Mouse (Mus musculus) hindbrain, embryonic 10.5 days (tissue): ENCODE measurements around the gene Poldip2. TPM values are rescaled to one million over a fixed set of nuclear protein-coding genes. Genes with fewer than 3 reads are reported as not detected.

Experiments
- DNase-seq: peaks from one replicate; pipeline ENCODE4 v3.0.0-alpha.2; 2017; ENCODE audit warnings: low spot score
- H3K27ac ChIP-seq: fragments of 300-500 bp; sonication (generic); 2 replicates; pipeline ENCODE4 v1.5.1; 2016; ENCODE audit warnings: mild to moderate bottlenecking, moderate library complexity
- H3K27me3 ChIP-seq: fragments of 300-500 bp; sonication (generic); 2 replicates; pipeline ENCODE4 v1.6.1; 2016; ENCODE audit warnings: mild to moderate bottlenecking; ENCODE audit not compliant: poor library complexity, insufficient read depth, severe bottlenecking
- H3K36me3 ChIP-seq: fragments of 300-500 bp; sonication (generic); 2 replicates; pipeline ENCODE4 v1.6.1; 2016; ENCODE audit warnings: mild to moderate bottlenecking, moderate library complexity
- H3K4me1 ChIP-seq: fragments of 300-500 bp; sonication (generic); replicated peaks from 2 replicates; pipeline ENCODE4 v1.6.1; 2016; ENCODE audit warnings: mild to moderate bottlenecking
- H3K4me3 ChIP-seq: fragments of 300-500 bp; sonication (generic); 2 replicates; pipeline ENCODE4 v1.5.1; 2016; ENCODE audit warnings: mild to moderate bottlenecking, moderate library complexity
- H3K9me3 ChIP-seq: fragments of 300-500 bp; sonication (generic); 2 replicates; pipeline ENCODE4 v1.6.1; 2016; ENCODE audit warnings: mild to moderate bottlenecking, moderate library complexity
- WGBS: fragments of 180-500 bp; shearing (Covaris S2); methylation state at CpG from one replicate; pipeline ENCODE4 v1.1.7; 2016; 5-methylcytosine and 5-hydroxymethylcytosine counted together
- polyA plus RNA-seq: library from polyadenylated mRNA; unstranded; fragments of >200 nt; fragmentation: Nextera tagmentation; extraction: Ambion mirVana; gene quantifications from 2 replicates; pipeline ENCODE4 v1.2.1, GENCODE M21; 2016

The Poldip2 gene
- polyA plus RNA-seq, 1 experiment from 2014 or later, result 152 TPM

GRCm38 (mm10) chr11:78488168-78488567 is 23.8 kb upstream of the Poldip2 start:
- peak overlapping the region; percentile 16; the same call in 1 of the 2 replicates for H3K4me3 ChIP-seq
- peaks cover 14% of the 10 kb centered on the region; the same call in 1 of the 2 replicates for H3K36me3 ChIP-seq
- peaks cover 85% of the 10 kb centered on the region for H3K27me3 ChIP-seq
- H3K4me1 ChIP-seq, result peaks cover 14% of the 10 kb centered on the region
- 4% methylated on average over 8 of the region's 8 CpGs for WGBS
- no peaks in the 10 kb centered on the region for H3K9me3 ChIP-seq
- H3K27ac ChIP-seq, result no peak overlapping the region
- DNase-seq, result peak; percentile 83

- Histone ChIP-seq H3K4me1 (peaks cover 16% of the 10 kb centered on the region), H3K9me3 (no peaks in the 10 kb centered on the region), H3K4me3 (peak overlapping the region; percentile 47), H3K27me3 (peaks cover 95% of the 10 kb centered on the region), H3K36me3 (peaks cover 12% of the 10 kb centered on the region; the same call in 1 of the 2 replicates), H3K27ac (peak overlapping the region; percentile 5; the same call in 1 of the 2 replicates)
- peak; percentile 70 for DNase-seq
- WGBS, result 9% methylated on average over 48 of the region's 48 CpGs
Observed at GRCm38 (mm10) chr11:78490781-78491241, 21.2 kb upstream of the Poldip2 start.

GRCm38 (mm10) chr11:78495904-78496303 is 16.1 kb upstream of the Poldip2 start:
- Histone ChIP-seq H3K27ac (no peak overlapping the region), H3K4me3 (peak overlapping the region; percentile 64; the same call in 1 of the 2 replicates), H3K4me1 (peaks cover 48% of the 10 kb centered on the region), H3K9me3 (no peaks in the 10 kb centered on the region), H3K36me3 (no peaks in the 10 kb centered on the region), H3K27me3 (peaks cover 80% of the 10 kb centered on the region)
- DNase-seq, result peak; percentile 51
- WGBS, result 6% methylated on average over 6 of the region's 6 CpGs

GRCm38 (mm10) chr11:78497071-78497541 is 14.9 kb upstream of the Poldip2 start:
- peaks cover 46% of the 10 kb centered on the region for H3K4me1 ChIP-seq
- H3K27ac ChIP-seq, result peak overlapping the region; percentile 76
- DNase-seq, result peak; percentile 62
- peaks cover 75% of the 10 kb centered on the region for H3K27me3 ChIP-seq
- H3K36me3 ChIP-seq, result no peaks in the 10 kb centered on the region
- no peaks in the 10 kb centered on the region for H3K9me3 ChIP-seq
- H3K4me3 ChIP-seq, result peak overlapping the region; percentile 64
- WGBS, result under 1% methylated on average over 44 of the region's 44 CpGs

DNA sequence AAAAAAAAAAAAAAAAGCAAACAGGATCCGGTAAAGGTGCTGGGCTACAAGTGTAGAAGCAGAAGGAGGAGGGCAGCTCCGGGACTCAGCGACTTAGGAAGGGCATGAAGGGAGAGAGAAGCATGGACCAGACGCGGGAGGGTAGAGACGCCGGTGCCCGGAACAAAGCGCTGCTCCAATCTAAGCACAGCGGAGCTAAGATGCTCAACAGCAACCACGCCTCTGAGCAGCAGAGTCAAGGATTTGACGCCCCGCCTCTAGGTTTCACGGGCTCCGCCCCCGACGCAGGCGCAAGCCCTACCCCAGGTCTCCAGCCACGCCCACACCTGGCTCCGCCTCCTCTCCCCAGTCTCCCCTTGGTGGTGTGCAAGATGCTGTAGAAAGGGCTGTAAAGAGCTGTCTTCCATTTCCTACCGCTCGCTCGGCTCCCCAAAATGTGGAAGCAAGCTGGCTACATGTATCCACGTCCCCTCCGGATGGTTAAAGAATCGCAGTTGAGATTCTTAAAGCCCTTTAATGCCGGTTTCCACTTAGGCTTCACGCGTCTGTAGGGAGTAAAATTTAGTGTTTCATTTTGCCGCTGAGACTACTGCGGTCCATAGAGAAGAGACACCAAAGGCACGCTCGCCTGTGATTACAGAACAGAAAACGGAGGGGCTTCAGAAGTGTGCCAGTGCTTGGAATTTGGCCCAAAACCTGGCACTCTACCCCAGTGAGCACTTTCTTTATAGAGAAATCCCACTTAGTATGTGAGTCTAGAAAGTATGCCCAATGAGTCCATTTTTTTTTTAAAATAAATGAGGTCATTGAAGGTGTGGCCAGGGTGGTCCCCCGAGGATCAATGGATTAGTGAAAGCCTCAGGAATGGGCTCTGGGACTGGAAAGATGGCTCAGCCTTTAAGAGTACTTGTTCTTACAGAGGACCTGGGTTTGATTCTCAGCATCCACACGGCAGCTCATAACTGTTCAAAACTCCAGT is 14.2 kb upstream of the Poldip2 start, which contains the start of gene Sarm1:
Gene Sarm1 (minus strand): TSS at position 211 of the 979 bp plus-strand sequence.
- Histone ChIP-seq H3K27ac (peak within 1 kb of the TSS; percentile 76), H3K9me3 (no peaks in the 10 kb centered on the region), H3K27me3 (peaks cover 68% of the 10 kb centered on the region), H3K36me3 (no peaks in the 10 kb centered on the region), H3K4me3 (peak within 1 kb of the TSS; percentile 64), H3K4me1 (peaks cover 46% of the 10 kb centered on the region)
- DNase-seq, result peak; percentile 96
- 3% methylated on average over 36 of the region's 36 CpGs for WGBS

GRCm38 (mm10) chr11:78499004-78499403 is 13.0 kb upstream of the Poldip2 start, which contains the start of gene Vtn:
Vtn (plus strand) TSS chr11:78499091.
- Histone ChIP-seq H3K27me3 (peaks cover 60% of the 10 kb centered on the region), H3K27ac (peak within 1 kb of the TSS; percentile 76)
- 43% methylated on average over 7 of the region's 7 CpGs for WGBS

GRCm38 (mm10) chr11:78499543-78499942 is 12.4 kb upstream of the Poldip2 start:
- H3K4me3 ChIP-seq, result peak overlapping the region; percentile 24
- 49% methylated on average over 16 of the region's 16 CpGs for WGBS
- H3K36me3 ChIP-seq, result no peaks in the 10 kb centered on the region
- H3K27me3 ChIP-seq, result peaks cover 55% of the 10 kb centered on the region
- no peaks in the 10 kb centered on the region for H3K9me3 ChIP-seq
- H3K4me1 ChIP-seq, result peaks cover 46% of the 10 kb centered on the region
- peak overlapping the region; percentile 66 for H3K27ac ChIP-seq
- no peak for DNase-seq

More at GRCm38 (mm10) chr11:78499004-78499403, 13.0 kb upstream of the Poldip2 start, which contains the start of gene Vtn:
- no peaks in the 10 kb centered on the region for H3K9me3 ChIP-seq
- DNase-seq, result peak; percentile 28
- H3K36me3 ChIP-seq, result no peaks in the 10 kb centered on the region
- H3K4me3 ChIP-seq, result peak within 1 kb of the TSS; percentile 64
- H3K4me1 ChIP-seq, result peaks cover 46% of the 10 kb centered on the region

DNA sequence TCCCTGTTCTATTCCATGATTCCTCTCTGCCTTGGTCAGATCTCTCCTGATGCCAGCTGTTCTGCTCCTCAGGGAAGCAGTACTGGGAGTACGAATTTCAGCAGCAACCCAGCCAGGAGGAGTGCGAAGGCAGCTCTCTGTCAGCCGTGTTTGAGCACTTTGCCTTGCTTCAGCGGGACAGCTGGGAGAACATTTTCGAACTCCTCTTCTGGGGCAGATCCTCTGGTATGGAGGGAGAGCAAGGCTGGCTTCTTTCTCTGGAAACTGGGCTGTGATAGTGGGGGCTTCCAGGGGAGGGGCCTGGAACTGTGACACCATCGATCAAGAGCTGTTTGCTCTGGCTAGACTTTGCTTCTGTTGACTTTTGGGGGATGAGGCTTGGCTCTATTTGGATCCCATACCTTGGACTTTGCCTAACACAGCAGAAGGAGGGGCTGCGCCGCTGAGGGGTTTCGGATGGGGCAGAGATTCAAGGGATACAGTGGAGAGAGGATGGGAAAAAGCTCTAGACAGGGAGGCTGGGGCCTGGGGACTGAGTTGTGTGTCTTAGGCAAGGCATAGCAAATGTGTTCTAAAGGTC is 11.3 kb upstream of the Poldip2 start:
- 80% methylated on average over 9 of the region's 9 CpGs for WGBS
- Histone ChIP-seq H3K36me3 (peaks cover 5% of the 10 kb centered on the region), H3K9me3 (no peaks in the 10 kb centered on the region), H3K27ac (peak overlapping the region; percentile 66), H3K27me3 (peaks cover 43% of the 10 kb centered on the region), H3K4me3 (peak overlapping the region; percentile 24), H3K4me1 (peaks cover 44% of the 10 kb centered on the region)
- no peak for DNase-seq

DNA sequence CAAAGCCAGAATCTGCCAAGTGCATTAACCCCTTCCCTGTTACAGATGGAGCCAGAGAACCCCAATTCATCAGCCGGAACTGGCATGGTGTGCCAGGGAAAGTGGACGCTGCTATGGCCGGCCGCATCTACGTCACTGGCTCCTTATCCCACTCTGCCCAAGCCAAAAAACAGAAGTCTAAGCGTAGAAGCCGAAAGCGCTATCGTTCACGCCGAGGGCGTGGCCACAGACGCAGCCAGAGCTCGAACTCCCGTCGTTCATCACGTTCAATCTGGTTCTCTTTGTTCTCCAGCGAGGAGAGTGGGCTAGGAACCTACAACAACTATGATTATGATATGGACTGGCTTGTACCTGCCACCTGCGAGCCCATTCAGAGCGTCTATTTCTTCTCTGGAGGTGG is 10.5 kb upstream of the Poldip2 start:
- no peak for DNase-seq
- 86% methylated on average over 20 of the region's 20 CpGs for WGBS
- no peak overlapping the region for H3K27ac ChIP-seq
- H3K36me3 ChIP-seq, result peaks cover 13% of the 10 kb centered on the region
- peaks cover 36% of the 10 kb centered on the region for H3K4me1 ChIP-seq
- H3K9me3 ChIP-seq, result no peaks in the 10 kb centered on the region
- H3K27me3 ChIP-seq, result peaks cover 35% of the 10 kb centered on the region
- H3K4me3 ChIP-seq, result no peak overlapping the region

- peaks cover 21% of the 10 kb centered on the region for H3K4me1 ChIP-seq
- no peak within 1 kb of the TSS for H3K27ac ChIP-seq
- H3K9me3 ChIP-seq, result no peaks in the 10 kb centered on the region
- WGBS, result 66% methylated on average over 7 of the region's 7 CpGs
- peaks cover 29% of the 10 kb centered on the region for H3K36me3 ChIP-seq
- no peak for DNase-seq
- peaks cover 30% of the 10 kb centered on the region for H3K27me3 ChIP-seq
- no peak within 1 kb of the TSS for H3K4me3 ChIP-seq
Observed at GRCm38 (mm10) chr11:78502909-78503650, 8.9 kb upstream of the Poldip2 start, which contains the start of gene Sebox. Sebox (plus strand) TSS chr11:78503447.

- Histone ChIP-seq H3K27ac (no peak overlapping the region), H3K9me3 (no peaks in the 10 kb centered on the region), H3K4me1 (no peaks in the 10 kb centered on the region; the same call in 1 of the 2 replicates), H3K4me3 (no peak overlapping the region), H3K36me3 (peaks cover 49% of the 10 kb centered on the region), H3K27me3 (peaks cover 10% of the 10 kb centered on the region; the same call in 1 of the 2 replicates)
- WGBS, result 82% methylated on average over 3 of the region's 3 CpGs
- no peak for DNase-seq
Observed at GRCm38 (mm10) chr11:78505430-78505829, 6.6 kb upstream of the Poldip2 start.

DNA sequence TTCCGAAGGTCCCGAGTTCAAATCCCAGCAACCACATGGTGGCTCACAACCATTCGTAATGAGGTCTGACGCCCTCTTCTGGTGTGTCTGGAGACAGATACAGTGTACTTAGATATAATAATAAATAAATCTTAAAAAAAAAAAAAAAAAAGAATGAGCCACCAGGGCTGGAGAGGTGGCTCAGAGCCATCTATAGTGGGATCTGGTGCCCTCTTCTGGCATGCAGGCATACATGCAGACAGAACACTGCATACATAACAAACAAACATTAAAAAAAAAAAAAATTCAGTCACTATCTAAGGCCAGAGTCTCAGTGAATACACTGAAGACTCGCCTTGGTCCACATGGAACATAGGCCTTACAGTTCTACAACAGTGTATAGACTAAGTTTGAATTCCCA is 2.8 kb upstream of the Poldip2 start:
- 77% methylated on average over 5 of the region's 5 CpGs for WGBS
- no peak for DNase-seq
- H3K27me3 ChIP-seq, result no peaks in the 10 kb centered on the region
- no peak overlapping the region for H3K4me3 ChIP-seq
- no peaks in the 10 kb centered on the region for H3K9me3 ChIP-seq
- H3K36me3 ChIP-seq, result peaks cover 54% of the 10 kb centered on the region
- H3K27ac ChIP-seq, result no peak overlapping the region
- peaks cover 26% of the 10 kb centered on the region for H3K4me1 ChIP-seq
